Mouse (Mus musculus) kidney, postnatal 0 days (tissue): Measurements from ENCODE around the gene Nsd2. TPM values are rescaled to one million over a fixed set of nuclear protein-coding genes. Genes with fewer than 3 reads are reported as not detected.
A peak's percentile ranks its signal among the peaks of the same experiment; 100 is the strongest.

Experiments used
- ATAC-seq: fragments of 200-750 bp; cut with Nextera tagmentation; replicated peaks from 2 replicates; pipeline ENCODE4 v1.8.0; 2017; ENCODE audit warnings: low read depth, moderate number of reproducible peaks, moderate TSS enrichment, moderate library complexity; ENCODE audit not compliant: low FRiP score
- DNase-seq: peaks from one replicate; pipeline ENCODE4 v3.0.0-alpha.2; 2016; ENCODE audit warnings: low spot score
- H3K27ac ChIP-seq: fragments of 300-500 bp; sonication (generic); 2 replicates; pipeline ENCODE4 v1.5.1; 2014; ENCODE audit warnings: mild to moderate bottlenecking
- H3K27me3 ChIP-seq: fragments of 300-500 bp; sonication (generic); 2 replicates; pipeline ENCODE4 v1.6.1; 2014; ENCODE audit warnings: low read length, mixed read lengths; ENCODE audit not compliant: insufficient read depth
- H3K36me3 ChIP-seq: fragments of 300-500 bp; sonication (generic); 2 replicates; pipeline ENCODE4 v1.6.1; 2014; ENCODE audit warnings: low read length, mixed read lengths; ENCODE audit not compliant: insufficient read depth
- H3K4me1 ChIP-seq: fragments of 300-500 bp; sonication (generic); replicated peaks from 2 replicates; pipeline ENCODE4 v1.6.1; 2014; ENCODE audit warnings: antibody characterized with exemption, low read length, mixed read lengths; ENCODE audit not compliant: insufficient read depth
- H3K4me2 ChIP-seq: fragments of 300-500 bp; sonication (generic); 2 replicates; pipeline ENCODE4 v1.6.1; 2014; ENCODE audit warnings: mild to moderate bottlenecking, low read length, moderate library complexity, mixed read lengths
- H3K4me3 ChIP-seq: fragments of 300-500 bp; sonication (generic); replicated peaks from 2 replicates; pipeline ENCODE4 v1.5.1; 2014; ENCODE audit warnings: low read depth, low read length
- H3K9ac ChIP-seq: fragments of 300-500 bp; sonication (generic); 2 replicates; pipeline ENCODE4 v1.6.1; 2014; ENCODE audit warnings: low read depth, low read length
- H3K9me3 ChIP-seq: fragments of 300-500 bp; sonication (generic); replicated peaks from 2 replicates; pipeline ENCODE4 v1.6.1; 2016; ENCODE audit warnings: low read length, inconsistent platforms, mixed read lengths
- CTCF ChIP-seq: IDR thresholded peaks from 2 replicates; pipeline ENCODE4 v1.5.1; 2016; ENCODE audit warnings: antibody characterized with exemption, low read depth, mild to moderate bottlenecking, moderate library complexity
- WGBS: fragments of 180-500 bp; shearing (Covaris S2); extraction: QIAGEN DNeasy Blood & Tissue Kit; methylation state at CpG from one replicate; pipeline ENCODE4 v1.1.7; 2014; 5-methylcytosine and 5-hydroxymethylcytosine counted together
- polyA plus RNA-seq: library from polyadenylated mRNA; unstranded; fragments of >200 nt; fragmentation: Nextera tagmentation; extraction: Ambion mirVana; gene quantifications from 2 replicates; pipeline ENCODE4 v1.2.1, GENCODE M21; 2015

Nsd2 gene
- polyA plus RNA-seq: 21.0 and 25.8 TPM in 2 replicates

GRCm38 (mm10) chr5:33819876-33820732 is at the start of gene Nsd2:
Gene Nsd2, plus strand, starts transcription at chr5:33820725.
- H3K4me1 ChIP-seq: 0 out of 2 replicates have a peak, but pooled peaks cover 7% of the 10 kb centered on the region
- H3K4me3 ChIP-seq: peak within 1 kb of the TSS; percentile 74
- no peaks in the 10 kb centered on the region for H3K27me3 ChIP-seq
- no peaks in the 10 kb centered on the region for H3K36me3 ChIP-seq
- WGBS: under 1% methylated on average over 118 of the region's 136 CpGs
- no peaks in the 10 kb centered on the region for H3K9me3 ChIP-seq
- DNase-seq: peak; percentile 88
- peak; percentile 79 for ATAC-seq
- peak within 1 kb of the TSS; percentile 89 for H3K9ac ChIP-seq
- H3K4me2 ChIP-seq: peak within 1 kb of the TSS; percentile 92
- no peak for TF ChIP-seq CTCF
- peak within 1 kb of the TSS; percentile 98 for H3K27ac ChIP-seq

DNA sequence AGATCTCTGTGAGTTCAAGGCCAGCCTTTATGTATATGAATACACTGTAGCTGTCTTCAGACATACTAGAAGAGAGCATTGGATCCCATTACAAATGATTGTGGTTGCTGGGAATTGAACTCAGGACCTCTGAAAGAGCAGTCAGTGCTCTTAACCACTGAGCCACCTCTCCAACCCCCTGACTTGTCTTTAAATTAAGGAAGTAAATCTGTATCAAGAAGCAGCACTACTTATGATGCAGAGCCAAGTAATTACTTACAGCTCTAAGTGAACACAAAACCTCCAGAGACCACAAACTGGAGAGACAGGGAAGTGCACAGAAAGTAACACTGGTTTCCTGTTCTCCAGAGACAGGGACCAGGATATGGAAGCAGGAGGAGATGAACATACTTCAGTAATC is 43.3 kb upstream of the Nsd2 start:
- peaks cover 18% of the 10 kb centered on the region for H3K36me3 ChIP-seq
- no peak for TF ChIP-seq CTCF
- DNase-seq: no peak

GRCm38 (mm10) chr5:33781964-33782344 is 38.6 kb upstream of the Nsd2 start:
- peak; percentile 8 for DNase-seq
- Histone ChIP-seq H3K4me1 (no peaks in the 10 kb centered on the region), H3K9me3 (no peaks in the 10 kb centered on the region), H3K27me3 (no peaks in the 10 kb centered on the region), H3K9ac (peak overlapping the region; percentile 83), H3K4me3 (peak overlapping the region; percentile 83), H3K27ac (peak overlapping the region; percentile 82), H3K36me3 (peaks cover 6% of the 10 kb centered on the region; the same call in 1 of the 2 replicates), H3K4me2 (peak overlapping the region; percentile 93)
- WGBS: 3% methylated on average over 11 of the region's 11 CpGs
- no peak for TF ChIP-seq CTCF
- 0 out of 2 replicates have a peak, but pooled peaks have one; percentile 2 for ATAC-seq

More for the DNA sequence above, 43.3 kb upstream of the Nsd2 start:
- Histone ChIP-seq H3K4me2 (no peak overlapping the region), H3K4me3 (no peak overlapping the region), H3K27ac (no peak overlapping the region), H3K4me1 (no peaks in the 10 kb centered on the region), H3K9ac (no peak overlapping the region), H3K27me3 (no peaks in the 10 kb centered on the region), H3K9me3 (no peaks in the 10 kb centered on the region)
- ATAC-seq: no peak

DNA sequence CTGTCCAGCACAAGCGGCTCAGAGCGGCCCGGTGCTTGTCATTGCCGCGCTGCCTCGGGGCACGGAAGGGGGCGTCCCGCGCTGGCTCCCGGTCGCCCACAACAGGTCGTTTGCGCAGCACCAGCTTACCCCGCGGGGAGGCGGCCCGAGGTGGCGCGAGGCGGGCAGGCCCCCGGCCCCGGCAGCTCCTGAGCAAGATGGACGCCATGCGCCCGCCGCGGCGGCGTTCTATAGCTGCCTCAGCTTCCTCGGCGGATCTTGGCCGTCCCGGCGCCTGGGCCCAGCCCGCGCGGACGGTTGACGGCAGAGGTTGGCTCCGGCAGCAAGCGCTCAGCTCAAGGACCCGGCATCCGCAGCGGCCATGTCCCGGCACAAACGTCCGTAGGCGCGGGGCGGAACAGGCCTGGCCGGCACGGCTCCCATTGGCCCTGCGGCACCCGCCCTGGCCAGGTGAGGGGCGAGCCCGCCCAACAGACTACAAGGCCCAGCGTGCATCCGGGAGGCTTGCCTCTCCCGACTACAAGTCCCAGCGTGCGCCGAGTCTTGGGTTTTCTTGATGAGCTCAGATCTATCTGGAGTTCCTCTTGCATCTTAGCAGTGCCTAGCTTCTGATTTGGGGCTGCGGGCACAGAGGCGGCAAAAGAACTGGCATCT is 38.1 kb upstream of the Nsd2 start, which contains the start of gene Letm1:
Gene Letm1 (minus strand): TSS at position 473 of the 654 bp plus-strand sequence.
- Histone ChIP-seq H3K9ac (peak within 1 kb of the TSS; percentile 83), H3K9me3 (no peaks in the 10 kb centered on the region), H3K4me2 (peak within 1 kb of the TSS; percentile 93), H3K36me3 (peaks cover 5% of the 10 kb centered on the region; the same call in 1 of the 2 replicates), H3K27me3 (no peaks in the 10 kb centered on the region), H3K27ac (peak within 1 kb of the TSS; percentile 82), H3K4me3 (peak within 1 kb of the TSS; percentile 83), H3K4me1 (no peaks in the 10 kb centered on the region)
- TF ChIP-seq CTCF: peak; percentile 27; the same call in 1 of the 2 replicates
- DNase-seq (peak; percentile 97), ATAC-seq (peak; percentile 99)
- under 1% methylated on average over 65 of the region's 65 CpGs for WGBS

- Histone ChIP-seq H3K4me2 (peak overlapping the region; percentile 93), H3K9ac (peak overlapping the region; percentile 83; the same call in 1 of the 2 replicates), H3K9me3 (no peaks in the 10 kb centered on the region), H3K36me3 (no peaks in the 10 kb centered on the region), H3K27me3 (no peaks in the 10 kb centered on the region), H3K4me1 (no peaks in the 10 kb centered on the region), H3K4me3 (peak overlapping the region; percentile 83), H3K27ac (no peak overlapping the region)
- no peak for DNase-seq
- TF ChIP-seq CTCF: no peak
- WGBS: 5% methylated on average over 6 of the region's 6 CpGs
- ATAC-seq: peak; percentile 50
These were observed 37.5 kb upstream of the Nsd2 start for GRCm38 (mm10) chr5:33782999-33783390.

GRCm38 (mm10) chr5:33791912-33792643 is 28.4 kb upstream of the Nsd2 start:
- no peak for TF ChIP-seq CTCF
- Histone ChIP-seq H3K9ac (no peak overlapping the region), H3K9me3 (no peaks in the 10 kb centered on the region), H3K4me1 (no peaks in the 10 kb centered on the region), H3K4me3 (no peak overlapping the region), H3K27ac (no peak overlapping the region), H3K36me3 (no peaks in the 10 kb centered on the region), H3K27me3 (no peaks in the 10 kb centered on the region), H3K4me2 (no peak overlapping the region)
- DNase-seq (no peak), ATAC-seq (no peak)
- 77% methylated on average over 5 of the region's 5 CpGs for WGBS
